Mouse (Mus musculus) spleen, adult 2 months (tissue): ENCODE data around the gene Nme1.

Experiments
- CTCF ChIP-seq: fragments of 200-500 bp; IDR thresholded peaks from 2 replicates; pipeline ENCODE4 v1.5.1; 2011; ENCODE audit warnings: mild to moderate bottlenecking, inconsistent platforms; ENCODE audit not compliant: insufficient read depth, insufficient read length, insufficient replicate concordance; ENCODE audit errors: extremely low read depth
- POLR2A ChIP-seq: fragments of 200-500 bp; IDR thresholded peaks from 2 replicates; pipeline ENCODE4 v1.6.1; 2011; ENCODE audit warnings: low read depth, low read length, inconsistent platforms

DNA sequence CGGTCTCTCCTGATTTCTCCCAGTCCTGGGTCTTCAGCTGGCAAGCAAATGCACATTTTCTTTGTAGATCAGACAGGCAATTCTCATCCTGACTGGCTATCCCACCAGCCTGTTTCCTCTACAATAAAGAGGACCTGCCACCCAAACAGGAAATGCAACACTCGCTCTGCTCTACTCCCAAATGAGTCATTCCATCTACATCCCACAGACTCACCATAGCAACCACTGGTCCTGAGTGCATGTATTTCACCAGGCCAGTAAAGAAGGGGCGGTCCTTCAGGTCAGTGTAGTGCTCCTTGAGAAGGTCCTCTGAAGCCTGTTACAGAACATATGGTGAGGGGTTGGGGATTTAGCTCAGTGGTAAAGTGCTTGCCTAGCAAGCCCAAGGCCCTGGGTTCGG is 5.3 kb downstream of the Nme1 start:
- no peak for TF ChIP-seq CTCF
- no peak for TF ChIP-seq POLR2A
